Mouse (Mus musculus) midbrain, postnatal 0 days (tissue): Measurements from ENCODE around the gene Herc2. TPM values are rescaled to one million over a fixed set of nuclear protein-coding genes. Genes with fewer than 3 reads are reported as not detected.
"Not testable (repeated sequence)": the region's sequence is repeated elsewhere in the genome, so short reads cannot be mapped to it uniquely, and the experiment has no call there.

Source experiments
- ATAC-seq: fragments of 200-750 bp; cut with Nextera tagmentation; 2 replicates; pipeline ENCODE4 v1.8.0; 2017; ENCODE audit warnings: moderate number of reproducible peaks, mild to moderate bottlenecking, moderate TSS enrichment, moderate library complexity; ENCODE audit not compliant: low FRiP score
- DNase-seq: peaks from one replicate; pipeline ENCODE4 v3.0.0-alpha.2; 2015; ENCODE audit warnings: low spot score
- H3K27ac ChIP-seq: fragments of 300-500 bp; sonication (generic); 2 replicates; pipeline ENCODE4 v1.5.1; 2014; ENCODE audit warnings: low read depth, mild to moderate bottlenecking, low read length, mixed read lengths
- H3K27me3 ChIP-seq: fragments of 300-500 bp; sonication (generic); 2 replicates; pipeline ENCODE4 v1.6.1; 2014; ENCODE audit warnings: low read length, control low read depth, mixed read lengths; ENCODE audit not compliant: insufficient read depth
- H3K36me3 ChIP-seq: fragments of 300-500 bp; sonication (generic); 2 replicates; pipeline ENCODE4 v1.6.1; 2014; ENCODE audit warnings: low read length, control low read depth, mixed read lengths; ENCODE audit not compliant: insufficient read depth
- H3K4me1 ChIP-seq: fragments of 300-500 bp; sonication (generic); 2 replicates; pipeline ENCODE4 v1.6.1; 2014; ENCODE audit warnings: mild to moderate bottlenecking, control low read depth, antibody characterized with exemption, low read length, mixed read lengths; ENCODE audit not compliant: insufficient read depth
- H3K4me2 ChIP-seq: fragments of 300-500 bp; sonication (generic); 2 replicates; pipeline ENCODE4 v1.6.1; 2014; ENCODE audit warnings: low read depth, mild to moderate bottlenecking, low read length, mixed read lengths; ENCODE audit not compliant: poor library complexity, severe bottlenecking
- H3K4me3 ChIP-seq: fragments of 300-500 bp; sonication (generic); 2 replicates; pipeline ENCODE4 v1.5.1; 2014; ENCODE audit warnings: low read depth, mild to moderate bottlenecking, low read length, moderate library complexity
- H3K9ac ChIP-seq: fragments of 300-500 bp; sonication (generic); replicated peaks from 2 replicates; pipeline ENCODE4 v1.6.1; 2014; ENCODE audit warnings: mild to moderate bottlenecking, low read length, moderate library complexity, mixed read lengths; ENCODE audit not compliant: poor library complexity, severe bottlenecking
- H3K9me3 ChIP-seq: fragments of 300-500 bp; sonication (generic); 2 replicates; pipeline ENCODE4 v1.6.1; 2016; ENCODE audit warnings: low read length, control low read depth
- CTCF ChIP-seq: IDR thresholded peaks from 2 replicates; pipeline ENCODE4 v1.5.1; 2016; ENCODE audit warnings: antibody characterized with exemption, mild to moderate bottlenecking
- WGBS: fragments of 180-500 bp; shearing (Covaris S2); extraction: QIAGEN DNeasy Blood & Tissue Kit; methylation state at CpG from one replicate; pipeline ENCODE4 v1.1.7; 2014; 5-methylcytosine and 5-hydroxymethylcytosine counted together
- polyA plus RNA-seq: library from polyadenylated mRNA; unstranded; fragments of >200 nt; fragmentation: Nextera tagmentation; extraction: Ambion mirVana; gene quantifications from 2 replicates; pipeline ENCODE4 v1.2.1, GENCODE M21; 2015
- total RNA-seq: library from RNA; depleted of rRNA; stranded (reverse); fragments of >200 nt; gene quantifications from 2 replicates; pipeline ENCODE4 v1.2.3, GENCODE M21; 2014; rRNA removed

Herc2 gene
- total RNA-seq (89.2 and 108 TPM in 2 replicates), polyA plus RNA-seq (37.6 and 47.8 TPM in 2 replicates)

DNA sequence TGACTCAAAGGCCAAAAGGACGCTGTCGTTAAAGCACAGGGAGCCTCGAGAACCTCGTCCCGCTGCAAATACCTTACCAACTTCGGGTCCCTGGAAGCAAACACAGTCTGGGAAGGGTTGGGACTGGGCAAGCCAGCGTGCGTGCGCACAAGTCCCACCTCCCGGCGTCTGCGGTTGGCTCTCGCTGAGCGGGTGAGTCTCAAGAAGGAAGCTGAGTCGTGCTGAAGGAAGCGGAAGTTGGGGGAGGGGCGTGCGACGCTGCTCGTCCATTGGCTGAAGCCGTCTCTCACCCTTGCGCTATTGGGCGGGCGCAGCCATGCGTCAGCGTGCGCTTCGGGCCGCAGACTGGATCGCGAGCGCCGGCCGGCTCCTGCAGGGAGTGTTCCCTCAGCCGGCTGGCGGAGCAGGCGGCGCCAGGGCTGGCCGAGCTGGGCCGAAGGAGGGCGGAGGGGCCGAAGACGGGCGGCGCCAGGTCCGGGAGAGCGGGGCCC, at the start of gene Herc2:
Gene Herc2, plus strand, starts transcription at position 366 of the 491 bp plus-strand sequence.
- no peaks in the 10 kb centered on the region for H3K27me3 ChIP-seq
- H3K9ac ChIP-seq = peak within 1 kb of the TSS; percentile 88
- H3K4me3 ChIP-seq = peak within 1 kb of the TSS; percentile 88
- WGBS = 1% methylated on average over 47 of the region's 47 CpGs
- no peaks in the 10 kb centered on the region for H3K36me3 ChIP-seq
- no peak for TF ChIP-seq CTCF
- ATAC-seq (peak; percentile 100), DNase-seq (peak; percentile 100)
- H3K4me1 ChIP-seq = peaks cover 8% of the 10 kb centered on the region
- no peaks in the 10 kb centered on the region for H3K9me3 ChIP-seq
- H3K27ac ChIP-seq = peak within 1 kb of the TSS; percentile 88
- peak within 1 kb of the TSS; percentile 65 for H3K4me2 ChIP-seq

- H3K4me2 ChIP-seq = no peak overlapping the region
Observed at GRCm38 (mm10) chr7:56010318-56011017, 39.5 kb upstream of the Herc2 start.

DNA sequence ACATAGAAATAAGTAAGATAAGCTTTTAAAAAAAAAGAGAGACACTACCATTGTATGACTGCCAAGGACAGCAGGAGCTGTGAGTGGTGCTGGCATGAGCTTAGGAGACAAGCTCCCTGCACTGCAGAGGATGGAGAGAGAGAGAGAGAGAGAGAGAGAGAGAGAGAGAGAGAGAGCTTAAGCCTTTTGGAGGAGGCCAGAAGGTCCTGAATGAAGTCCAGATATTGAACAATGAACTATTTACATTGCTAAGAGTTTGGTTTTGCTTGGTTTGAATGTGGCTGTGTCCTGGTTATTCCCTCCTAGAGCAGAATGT, 39.0 kb upstream of the Herc2 start:
- H3K4me1 ChIP-seq = no peaks in the 10 kb centered on the region
- no peaks in the 10 kb centered on the region for H3K27me3 ChIP-seq
- H3K4me3 ChIP-seq = no peak overlapping the region
- H3K9ac ChIP-seq = no peak overlapping the region
- TF ChIP-seq CTCF = no peak
- ATAC-seq (no peak), DNase-seq (no peak)
- no peak overlapping the region for H3K27ac ChIP-seq
- H3K4me2 ChIP-seq = no peak overlapping the region
- no peaks in the 10 kb centered on the region for H3K36me3 ChIP-seq
- no peaks in the 10 kb centered on the region for H3K9me3 ChIP-seq

More at GRCm38 (mm10) chr7:56010318-56011017, 39.5 kb upstream of the Herc2 start:
- 72% methylated on average over 4 of the region's 4 CpGs for WGBS
- H3K4me3 ChIP-seq = no peak overlapping the region
- no peaks in the 10 kb centered on the region for H3K27me3 ChIP-seq
- DNase-seq (no peak), ATAC-seq (no peak)
- no peak overlapping the region for H3K27ac ChIP-seq
- TF ChIP-seq CTCF = no peak
- no peaks in the 10 kb centered on the region for H3K36me3 ChIP-seq
- no peaks in the 10 kb centered on the region for H3K4me1 ChIP-seq
- no peak overlapping the region for H3K9ac ChIP-seq
- H3K9me3 ChIP-seq = no peaks in the 10 kb centered on the region

GRCm38 (mm10) chr7:56013261-56014001, 36.6 kb upstream of the Herc2 start:
- H3K9ac ChIP-seq = no peak overlapping the region
- ATAC-seq (no peak), DNase-seq (no peak)
- no peaks in the 10 kb centered on the region for H3K4me1 ChIP-seq
- H3K27ac ChIP-seq = no peak overlapping the region
- H3K36me3 ChIP-seq = no peaks in the 10 kb centered on the region
- over 99% methylated on average over 14 of the region's 14 CpGs for WGBS
- H3K4me3 ChIP-seq = no peak overlapping the region
- H3K27me3 ChIP-seq = no peaks in the 10 kb centered on the region
- no peak overlapping the region for H3K4me2 ChIP-seq
- no peaks in the 10 kb centered on the region for H3K9me3 ChIP-seq
- TF ChIP-seq CTCF = no peak

DNA sequence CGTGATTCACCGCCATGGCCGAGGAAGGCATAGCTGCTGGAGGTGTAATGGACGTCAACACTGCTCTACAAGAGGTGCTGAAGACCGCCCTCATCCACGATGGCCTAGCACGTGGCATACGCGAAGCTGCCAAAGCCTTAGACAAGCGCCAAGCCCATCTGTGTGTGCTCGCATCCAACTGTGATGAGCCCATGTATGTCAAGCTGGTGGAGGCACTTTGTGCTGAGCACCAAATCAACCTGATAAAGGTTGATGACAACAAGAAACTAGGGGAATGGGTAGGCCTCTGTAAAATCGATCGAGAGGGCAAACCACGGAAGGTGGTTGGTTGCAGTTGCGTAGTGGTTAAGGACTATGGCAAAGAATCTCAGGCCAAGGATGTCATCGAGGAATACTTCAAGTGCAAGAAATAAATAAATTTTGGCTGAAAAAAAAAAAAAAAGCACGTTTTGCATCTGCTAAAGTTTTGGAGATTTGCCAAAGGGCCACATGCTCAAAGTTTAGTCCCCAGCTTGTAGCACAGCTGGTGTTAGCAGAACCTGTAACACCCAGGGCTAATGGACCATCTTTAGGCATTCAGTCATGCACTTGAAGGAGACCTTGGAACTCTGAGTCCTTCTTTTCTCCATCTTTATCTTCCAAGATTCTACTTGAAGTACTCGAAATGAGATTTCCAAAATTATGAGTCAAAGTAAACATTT, 35.8 kb upstream of the Herc2 start:
- H3K9me3 ChIP-seq, ATAC-seq, H3K36me3 ChIP-seq, H3K4me1 ChIP-seq, H3K9ac ChIP-seq, H3K4me3 ChIP-seq, H3K4me2 ChIP-seq, H3K27me3 ChIP-seq, H3K27ac ChIP-seq, DNase-seq: not testable (repeated sequence)
- 87% methylated on average over 5 of the region's 18 CpGs for WGBS
